Mouse (Mus musculus): ENCODE measurements around the gene Lrp2.

DNA sequence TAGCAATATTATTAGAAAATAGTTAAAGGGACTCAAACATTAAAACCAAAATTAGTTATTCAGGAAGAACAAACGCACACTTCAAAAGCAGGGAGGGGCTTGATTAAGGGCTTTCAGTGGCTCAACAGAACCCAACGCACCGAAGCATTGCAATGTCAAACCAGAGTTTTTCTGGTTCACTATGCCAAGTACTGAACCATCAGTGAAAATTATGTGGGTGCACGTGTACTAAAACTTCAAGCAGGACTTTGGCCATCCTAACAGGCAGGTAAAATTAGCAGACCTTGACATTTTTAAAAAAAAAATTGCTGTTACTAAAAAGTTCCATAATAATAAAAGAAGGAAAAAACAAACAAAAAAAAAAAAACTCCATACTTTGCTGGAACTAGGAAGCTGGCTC is 25.6 kb downstream of the Lrp2 start:
- no peak for TF ChIP-seq POLR2A (IDR thresholded peaks at IDR 0.05; ENCODE audit: insufficient read depth, low read length)
- no peak for TF ChIP-seq CTCF (IDR thresholded peaks at IDR 0.05; ENCODE audit: low read depth, low read length)
- TF ChIP-seq EP300 (IDR thresholded peaks at IDR 0.05; ENCODE audit: insufficient read depth, low read depth, low read length), result no peak

Data from ES-Bruce4 (cell line).